Mouse (Mus musculus) urinary bladder, postnatal 36 days (tissue): ENCODE results near the gene Taar6.
A peak's percentile ranks its signal among the peaks of the same experiment; 100 is the strongest.

Source experiments
- DNase-seq, 2 experiments: peaks; one replicate each; pipeline ENCODE4 v3.0.0; 2022; ENCODE audit warnings: low spot score in 2 of 2, mixed read lengths in 1 of 2

Taar6 gene

DNA sequence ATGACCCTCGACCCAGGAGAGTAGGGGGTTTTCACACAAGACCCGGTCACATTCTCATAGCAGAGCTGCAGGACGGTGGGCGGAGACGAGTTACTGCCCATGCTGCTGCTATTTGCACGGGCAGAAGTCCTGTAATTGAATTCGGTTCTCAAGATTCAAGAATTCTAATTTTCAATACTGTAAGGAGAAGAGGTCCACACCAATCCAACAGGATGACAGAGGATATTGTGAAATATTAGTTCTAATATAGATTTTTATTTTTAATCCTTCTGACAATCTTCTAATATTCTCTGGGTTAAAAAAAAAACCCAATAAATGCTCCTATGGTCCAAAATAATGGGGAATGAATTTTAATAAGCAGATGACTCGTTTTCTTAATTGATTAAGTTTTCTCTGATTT, at the start of gene Taar6:
TSS of gene Taar6 (minus strand) at position 101 of the 400 bp plus-strand sequence.
- no peak for DNase-seq

DNA sequence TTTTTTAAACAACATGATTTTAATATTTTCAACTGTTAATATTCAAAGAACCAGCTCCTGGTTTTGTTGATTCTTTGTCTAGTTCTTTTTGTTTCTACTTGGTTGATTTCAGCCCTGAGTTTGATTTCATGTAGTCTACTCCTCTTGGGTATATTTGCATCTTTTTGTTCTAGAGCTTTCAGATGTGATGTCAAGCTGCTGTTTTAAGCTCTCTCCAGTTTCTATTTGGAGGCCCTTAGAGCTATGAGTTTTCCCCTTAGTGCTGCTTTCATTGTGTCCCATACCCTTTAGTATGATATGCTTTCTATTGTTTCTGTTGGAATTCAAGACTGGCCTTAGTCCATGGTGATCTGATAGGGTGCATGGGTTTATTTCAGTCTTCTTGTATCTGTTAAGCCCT, 45.9 kb upstream of the Taar6 start:
- DNase-seq = no peak

DNA sequence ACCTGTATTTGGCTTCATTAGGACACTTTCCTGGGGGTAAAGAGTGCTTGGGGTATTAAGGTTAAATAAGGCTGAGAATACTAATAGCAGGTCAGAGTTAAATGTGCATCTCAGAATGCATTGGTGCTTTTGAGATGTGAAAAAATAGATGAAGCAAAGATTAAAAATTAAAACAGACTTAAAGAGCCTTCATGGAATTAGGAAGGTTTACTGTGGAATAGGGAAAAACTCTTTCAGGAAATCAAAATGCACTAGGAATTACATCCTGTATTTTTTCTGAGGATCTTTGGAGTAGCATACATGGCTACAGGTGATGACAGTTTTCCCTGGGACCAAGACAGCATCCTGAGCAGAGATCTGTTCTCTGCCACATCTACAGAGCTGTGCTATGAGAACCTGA, 41.5 kb upstream of the Taar6 start, which contains the start of gene Taar7d:
TSS of gene Taar7d (plus strand) at position 301 of the 400 bp plus-strand sequence.
- DNase-seq = no peak

DNA sequence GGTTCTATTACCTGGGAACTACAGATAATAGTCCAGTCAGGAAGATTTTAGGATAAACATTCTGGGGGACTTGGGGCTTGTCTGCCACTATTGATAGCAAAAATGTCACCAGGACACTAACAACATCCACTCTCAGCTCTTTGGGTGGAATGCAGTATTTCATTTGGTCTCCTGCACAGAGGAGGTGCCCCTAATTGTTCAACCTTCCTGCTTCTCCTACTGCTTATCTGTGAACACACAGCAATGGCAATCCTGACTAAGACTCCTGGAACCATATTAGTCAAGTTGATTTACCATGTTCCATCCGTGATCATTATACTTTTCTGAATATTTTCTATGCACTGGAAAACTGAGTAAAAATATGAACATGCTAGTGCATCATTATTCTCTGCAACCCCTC, 22.7 kb upstream of the Taar6 start:
- DNase-seq = no peak

DNA sequence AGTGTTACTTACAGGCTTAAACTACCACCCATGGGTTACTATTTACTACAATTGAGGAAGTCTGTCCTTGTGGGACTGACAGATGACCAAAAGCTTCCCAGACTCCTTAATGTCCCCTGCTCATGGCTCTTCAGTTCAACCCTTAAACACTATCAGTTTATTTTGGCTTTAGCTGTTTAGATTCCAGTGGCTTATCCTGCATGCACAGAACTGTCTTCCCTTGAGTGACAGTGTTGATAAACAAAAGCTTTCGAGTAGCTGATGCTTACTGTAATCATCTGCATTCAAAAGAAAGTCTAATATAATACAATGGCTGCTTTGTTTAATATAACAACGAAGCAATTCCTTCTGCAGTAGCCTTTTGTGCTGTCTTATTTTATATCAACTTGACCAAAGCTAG, 21.6 kb upstream of the Taar6 start:
- DNase-seq = no peak

DNA sequence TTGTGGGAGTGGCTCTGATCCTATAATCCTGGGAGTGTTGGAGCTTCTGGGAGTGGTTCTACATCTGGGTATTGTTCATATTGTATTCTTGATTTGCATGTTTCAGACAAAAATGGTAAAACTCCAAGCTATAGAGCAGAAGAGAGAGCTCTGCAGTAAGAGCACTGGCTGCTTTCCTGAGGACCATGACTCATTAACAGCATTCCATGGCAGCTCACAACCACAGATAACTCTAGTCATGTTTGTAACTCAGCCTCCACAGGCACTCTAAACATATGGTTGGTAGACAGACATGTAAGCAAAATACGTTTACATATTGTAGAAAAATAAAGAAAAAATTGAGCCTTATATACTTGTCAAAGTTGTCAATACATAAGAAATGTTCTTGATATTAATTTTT, 21.0 kb upstream of the Taar6 start:
- no peak for DNase-seq

DNA sequence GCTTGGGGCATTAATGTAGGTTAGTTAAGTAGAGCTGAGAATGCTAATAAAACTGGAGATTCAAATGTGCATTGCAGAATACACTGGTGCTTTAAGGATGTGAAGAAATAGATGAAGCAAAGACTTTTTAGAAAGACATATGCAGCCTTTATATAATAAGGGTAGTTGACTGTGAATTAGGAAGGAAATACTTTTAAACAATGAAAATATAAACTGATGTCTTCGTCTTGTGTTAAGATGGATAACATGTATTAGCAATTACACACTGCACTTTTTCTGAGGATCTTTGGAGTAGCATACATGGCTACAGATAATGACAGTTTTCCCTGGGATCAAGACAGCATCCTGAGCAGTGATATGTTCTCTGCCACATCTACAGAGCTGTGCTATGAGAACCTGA, 14.2 kb upstream of the Taar6 start, which contains the start of gene Taar7b:
TSS of gene Taar7b (plus strand) at position 301 of the 400 bp plus-strand sequence.
- DNase-seq = no peak

DNA sequence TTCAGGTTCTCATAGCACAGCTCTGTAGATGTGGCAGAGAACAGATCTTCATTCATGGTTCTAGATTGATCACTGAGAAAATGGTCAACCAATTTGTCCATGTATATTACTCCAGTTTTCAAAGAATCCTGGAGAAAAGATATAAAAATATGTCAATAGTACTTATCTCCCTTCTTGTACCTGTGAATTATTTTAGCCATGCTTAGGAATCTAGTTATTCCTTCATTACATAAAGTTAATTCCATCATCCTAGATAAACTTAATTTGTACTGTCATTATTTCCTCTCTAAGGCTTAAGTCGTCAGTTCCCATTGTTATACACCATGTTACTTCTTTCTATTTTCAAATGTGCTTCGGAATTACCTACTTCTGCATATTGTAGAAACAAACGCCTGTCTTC, 7.9 kb upstream of the Taar6 start, which contains the start of gene Taar7a:
TSS of gene Taar7a (minus strand) at position 101 of the 400 bp plus-strand sequence.
- no peak for DNase-seq

DNA sequence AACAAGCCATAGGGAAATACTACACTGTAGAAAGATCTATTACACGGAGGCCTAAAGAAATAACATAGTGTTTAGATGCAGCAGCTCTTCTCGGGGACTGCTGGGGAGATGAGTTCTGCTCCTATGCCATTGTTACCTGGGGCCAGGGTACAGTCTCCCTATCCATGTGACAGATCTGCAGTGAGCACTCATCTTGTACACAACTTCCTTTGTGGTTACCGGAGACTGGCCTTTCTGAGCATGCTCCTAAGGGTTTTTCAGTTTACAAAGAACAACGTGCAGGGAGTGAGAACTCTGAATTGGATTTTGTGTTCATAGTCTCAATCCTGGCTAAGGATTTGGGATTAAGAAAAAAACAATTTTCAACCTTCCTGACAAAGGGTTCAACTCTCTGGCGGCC, 973 bp upstream of the Taar6 start:
- DNase-seq = no peak

DNA sequence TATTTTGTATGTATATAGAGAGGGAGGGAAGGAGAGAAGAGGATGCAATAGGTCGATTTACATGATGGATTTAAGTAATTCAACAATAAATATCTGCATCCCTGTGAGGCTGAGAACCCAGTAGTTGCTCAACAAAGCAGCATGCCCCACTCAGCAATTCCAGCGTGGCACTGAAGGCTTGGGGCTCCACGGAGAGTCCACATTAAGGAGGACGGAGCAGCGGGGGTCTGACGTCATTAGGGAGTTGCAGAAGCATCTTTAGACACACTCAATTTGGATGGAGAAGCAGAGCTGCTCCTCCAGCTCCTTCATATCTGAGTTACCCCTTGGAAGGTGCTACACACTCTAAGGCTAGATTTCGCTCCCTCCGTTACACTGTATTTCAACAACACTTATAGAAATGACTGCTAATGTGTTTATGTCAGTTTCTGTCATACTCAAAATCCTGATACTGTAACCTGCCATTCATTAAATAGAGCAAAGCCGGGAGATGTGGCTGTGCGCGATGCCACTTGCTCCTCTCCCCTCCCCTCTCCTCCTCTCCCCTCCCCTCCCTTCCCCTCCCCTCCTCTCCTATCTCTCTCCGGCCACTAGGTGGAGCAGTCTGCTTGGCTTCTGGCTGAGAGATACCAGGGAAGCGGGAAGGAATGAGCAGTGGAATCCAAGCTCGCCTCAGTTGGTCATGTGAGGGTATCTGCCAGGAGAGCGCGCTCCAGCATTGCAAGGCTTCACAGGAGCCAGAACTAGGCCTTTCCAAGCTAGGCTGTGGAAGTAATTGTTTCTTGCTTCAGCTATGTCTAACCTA, 6.3 kb downstream of the Taar6 start:
- peak; percentile 49 to 61 for DNase-seq

DNA sequence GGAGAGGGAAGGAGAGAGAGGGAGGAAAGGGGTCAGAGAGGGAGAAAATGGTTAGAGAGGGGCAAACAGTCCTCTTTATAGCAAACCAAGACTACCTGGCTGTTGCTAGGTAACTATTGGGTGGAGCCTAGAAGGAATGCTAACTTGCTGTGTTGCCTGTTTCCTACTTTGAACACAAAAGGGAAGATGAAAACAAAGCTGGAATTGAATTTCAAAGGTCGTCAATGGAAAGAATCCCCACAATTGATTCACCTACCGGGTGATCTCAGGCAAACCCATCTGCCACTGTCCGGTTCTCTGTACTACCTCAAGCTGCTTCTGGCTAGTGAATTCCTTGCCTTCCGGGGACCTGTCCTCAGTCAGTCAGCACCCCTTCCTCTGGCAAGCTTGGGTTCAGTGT, 7.5 kb downstream of the Taar6 start:
- no peak for DNase-seq

DNA sequence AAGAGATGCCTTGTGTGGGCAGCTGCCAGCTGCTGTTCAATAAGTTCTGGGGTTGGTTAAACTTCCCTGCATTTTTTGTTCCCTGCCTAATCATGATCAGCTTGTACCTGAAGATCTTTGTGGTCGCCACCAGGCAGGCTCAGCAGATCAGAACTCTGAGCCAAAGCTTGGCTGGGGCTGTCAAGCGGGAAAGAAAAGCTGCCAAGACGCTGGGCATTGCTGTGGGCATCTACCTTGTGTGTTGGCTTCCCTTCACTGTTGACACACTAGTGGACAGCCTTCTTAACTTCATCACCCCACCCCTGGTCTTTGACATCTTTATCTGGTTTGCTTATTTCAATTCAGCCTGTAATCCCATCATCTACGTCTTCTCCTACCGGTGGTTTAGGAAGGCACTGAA, 14.2 kb downstream of the Taar6 start:
- DNase-seq = no peak

DNA sequence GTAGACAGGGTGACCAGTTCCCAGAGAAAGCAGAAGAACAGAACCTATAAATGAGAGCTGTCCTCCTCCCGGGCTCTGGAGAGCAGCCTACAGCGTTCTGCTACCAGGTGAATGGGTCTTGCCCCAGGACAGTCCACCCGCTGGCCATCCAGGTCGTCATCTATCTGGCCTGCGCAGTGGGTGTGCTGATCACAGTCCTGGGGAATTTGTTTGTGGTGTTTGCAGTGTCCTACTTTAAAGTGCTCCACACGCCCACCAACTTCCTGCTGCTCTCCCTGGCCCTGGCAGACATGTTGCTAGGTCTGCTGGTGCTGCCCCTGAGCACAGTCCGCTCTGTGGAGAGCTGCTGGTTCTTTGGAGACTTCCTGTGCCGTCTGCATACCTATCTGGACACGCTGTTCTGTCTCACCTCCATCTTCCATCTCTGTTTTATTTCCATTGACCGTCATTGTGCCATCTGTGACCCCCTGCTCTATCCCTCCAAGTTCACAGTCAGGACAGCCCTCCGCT, 14.7 kb downstream of the Taar6 start, which contains the start of gene Taar5:
TSS of gene Taar5 (plus strand) at position 51 of the 510 bp plus-strand sequence.
- no peak for DNase-seq

DNA sequence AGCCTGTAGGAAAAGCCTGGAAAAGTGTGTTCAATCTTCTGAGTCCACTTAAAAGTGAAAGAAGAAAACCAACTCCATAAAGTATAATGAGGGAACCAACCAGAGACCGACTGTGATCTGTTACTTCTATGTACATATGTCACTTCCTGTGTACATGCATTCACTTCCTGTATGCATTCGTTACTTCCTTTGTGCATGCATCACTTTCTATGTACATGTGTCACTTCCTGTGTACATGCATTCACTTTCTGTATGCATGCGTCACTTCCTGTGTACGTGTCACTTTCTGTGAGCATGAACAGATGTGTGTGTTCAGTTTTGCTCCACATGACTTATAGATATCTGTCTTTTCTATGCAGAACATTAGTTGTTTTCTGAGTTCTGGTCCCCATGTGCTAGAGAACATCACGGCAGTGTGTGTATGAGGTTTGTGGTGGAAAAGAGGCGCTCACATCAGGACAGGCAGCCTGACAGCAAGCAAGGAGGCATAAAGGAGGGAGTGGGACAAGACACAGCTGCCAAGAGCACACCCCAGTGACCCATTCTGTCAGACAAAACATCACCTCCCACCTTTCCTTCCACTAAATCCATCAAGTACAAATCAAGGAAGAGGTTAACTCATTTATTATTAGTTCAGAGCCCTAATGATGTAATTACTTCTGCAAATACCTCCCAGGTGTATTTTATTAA, 20.4 kb downstream of the Taar6 start:
- no peak for DNase-seq

DNA sequence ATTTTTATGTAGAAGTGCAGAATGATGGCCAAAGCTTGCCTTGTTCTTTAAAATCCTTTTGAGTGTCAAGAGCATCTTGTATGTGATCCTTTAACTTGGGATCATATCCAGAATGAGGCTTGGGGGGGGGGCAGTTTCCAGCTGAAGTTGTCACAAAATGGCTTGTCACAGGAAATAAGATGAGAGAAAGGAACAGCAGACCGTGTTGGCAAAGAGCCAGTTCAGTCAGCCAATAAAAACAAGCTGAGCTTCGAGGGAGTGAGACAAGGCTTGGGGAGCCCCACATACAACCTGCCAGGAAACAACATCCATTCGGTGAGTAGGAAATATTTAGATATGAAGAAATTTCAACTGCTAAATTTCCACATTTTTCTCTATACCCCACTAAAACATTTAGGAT, 22.0 kb downstream of the Taar6 start:
- no peak for DNase-seq

DNA sequence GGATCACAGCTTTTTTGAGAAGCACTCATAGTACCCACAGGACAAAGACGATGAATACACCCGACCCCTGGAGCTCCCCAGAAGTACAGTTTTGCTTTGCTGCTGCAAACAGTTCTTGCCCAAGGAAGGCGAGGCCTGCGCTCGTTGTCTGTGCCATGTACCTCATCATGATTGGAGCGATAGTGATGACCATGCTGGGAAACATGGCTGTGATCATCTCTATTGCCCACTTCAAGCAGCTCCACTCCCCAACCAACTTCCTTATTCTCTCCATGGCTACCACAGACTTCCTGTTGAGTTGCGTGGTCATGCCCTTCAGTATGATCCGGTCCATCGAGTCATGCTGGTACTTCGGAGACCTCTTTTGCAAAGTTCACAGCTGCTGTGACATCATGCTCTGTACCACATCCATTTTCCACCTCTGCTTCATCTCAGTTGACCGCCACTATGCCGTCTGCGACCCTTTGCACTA, 25.0 kb downstream of the Taar6 start, which contains the start of gene Taar4:
TSS of gene Taar4 (plus strand) at position 51 of the 472 bp plus-strand sequence.
- no peak for DNase-seq

DNA sequence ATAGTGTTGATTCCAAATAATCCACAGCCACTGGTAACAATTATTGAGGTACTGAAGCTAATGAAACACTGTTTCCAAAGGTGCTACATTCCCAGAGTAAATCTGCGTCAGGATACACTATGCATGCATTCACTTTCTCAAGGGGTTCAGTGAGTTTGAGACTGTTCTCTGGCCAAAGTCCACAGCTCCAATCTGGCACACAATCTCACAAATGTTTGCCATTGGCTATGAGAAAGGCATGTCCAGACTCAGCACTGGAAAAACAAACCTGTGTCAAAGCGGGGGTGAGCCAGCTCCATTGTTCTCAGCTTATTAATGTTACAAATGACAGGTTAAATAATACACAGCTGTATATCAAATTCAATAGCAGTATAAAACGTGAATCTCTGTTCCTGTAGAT, 26.4 kb downstream of the Taar6 start:
- DNase-seq = peak; percentile 32 to 36

DNA sequence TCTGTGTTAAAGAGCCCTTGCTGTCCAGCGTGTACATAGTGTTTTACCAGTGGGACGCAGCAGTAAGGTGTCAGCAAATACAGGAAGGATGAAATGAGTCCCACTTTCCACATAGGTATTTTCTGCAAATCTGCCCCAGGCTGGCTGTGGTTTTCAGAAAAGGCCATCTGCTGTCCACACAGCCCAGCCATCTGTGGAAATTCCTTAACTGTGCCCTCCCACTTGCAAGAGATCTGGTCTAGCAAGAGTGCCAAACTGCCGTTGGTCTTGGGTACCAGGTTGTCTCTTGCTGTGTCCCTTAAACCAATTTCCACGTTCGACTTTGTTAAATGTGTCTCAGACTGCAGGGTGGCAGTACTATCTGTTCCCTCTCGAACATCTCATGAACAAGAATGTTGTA, 33.7 kb downstream of the Taar6 start:
- no peak for DNase-seq

DNA sequence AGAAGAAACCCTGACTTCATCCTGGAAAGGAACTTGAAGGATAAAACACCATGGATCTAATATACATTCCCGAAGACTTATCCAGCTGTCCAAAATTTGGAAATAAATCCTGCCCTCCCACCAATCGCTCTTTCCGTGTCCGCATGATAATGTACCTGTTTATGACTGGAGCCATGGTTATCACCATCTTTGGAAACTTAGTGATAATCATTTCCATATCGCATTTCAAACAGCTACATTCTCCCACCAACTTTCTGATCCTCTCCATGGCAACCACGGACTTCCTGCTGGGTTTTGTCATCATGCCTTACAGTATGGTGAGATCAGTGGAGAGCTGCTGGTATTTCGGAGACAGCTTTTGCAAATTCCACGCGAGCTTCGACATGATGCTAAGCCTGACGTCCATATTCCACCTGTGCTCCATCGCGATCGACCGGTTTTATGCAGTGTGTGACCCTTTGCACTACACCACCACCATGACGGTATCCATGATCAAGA, 35.9 kb downstream of the Taar6 start, which contains the start of gene Taar3:
TSS of gene Taar3 (plus strand) at position 51 of the 498 bp plus-strand sequence.
- no peak for DNase-seq

DNA sequence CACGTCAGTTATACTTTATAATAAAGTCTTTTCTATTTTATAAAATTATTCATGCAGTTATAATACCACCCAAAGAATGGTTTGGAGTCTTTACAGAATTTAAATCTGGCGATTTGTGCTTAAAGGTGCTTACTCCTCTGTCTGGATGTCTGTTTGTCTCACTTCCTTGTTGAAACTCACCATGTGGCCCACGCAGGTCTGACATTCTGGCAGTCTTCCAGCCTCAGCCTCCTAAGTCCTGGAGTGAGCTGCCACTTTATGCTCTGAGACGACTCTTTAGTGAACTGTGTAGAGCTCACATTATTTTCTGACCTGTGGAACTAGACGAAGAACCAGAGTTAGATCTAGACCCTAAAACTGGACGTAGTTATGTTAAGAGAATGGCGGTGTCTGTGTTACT, 37.4 kb downstream of the Taar6 start:
- no peak for DNase-seq

DNA sequence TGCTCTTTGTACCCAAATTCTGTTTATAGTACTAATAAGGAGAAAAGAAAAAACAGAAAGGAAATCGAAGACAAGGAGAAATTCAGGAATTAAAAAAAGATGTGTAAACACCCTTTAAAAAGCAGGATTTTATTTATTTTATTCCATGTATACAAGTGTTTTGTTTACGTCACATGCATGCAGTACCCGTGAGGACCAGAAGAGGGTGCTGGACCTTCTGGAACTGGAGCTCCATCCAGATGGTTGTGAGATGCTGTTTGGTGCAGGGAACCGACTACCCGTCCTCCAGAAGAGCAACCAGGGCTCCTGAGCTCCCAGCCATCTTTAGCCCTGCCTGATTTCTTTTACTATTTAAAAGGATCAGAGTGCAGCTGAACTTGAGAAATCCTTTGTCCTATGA, 43.0 kb downstream of the Taar6 start:
- no peak for DNase-seq

DNA sequence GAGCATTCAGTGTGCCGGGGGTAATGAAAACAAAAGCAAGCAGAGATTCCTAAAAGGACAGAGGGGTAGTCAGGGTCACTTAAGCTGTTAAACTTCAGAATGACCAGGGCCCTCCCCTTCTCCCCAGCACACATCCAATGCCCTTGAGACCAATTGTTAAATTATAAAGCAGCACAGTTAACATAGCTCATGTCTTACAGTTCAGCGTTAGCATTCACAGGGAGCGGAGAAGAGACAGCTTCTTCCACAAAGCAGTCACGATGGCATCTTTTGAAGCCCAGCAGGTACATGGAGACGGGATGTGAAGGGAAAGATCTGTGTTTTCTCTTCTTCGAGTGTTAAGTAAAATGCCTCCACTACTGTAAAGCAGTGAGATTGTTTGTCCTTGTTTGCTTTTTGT, 47.1 kb downstream of the Taar6 start, which contains the start of gene Taar2:
TSS of gene Taar2 (plus strand) at position 261 of the 400 bp plus-strand sequence.
- no peak for DNase-seq
